Mouse (Mus musculus) heart, adult 9 months (tissue): Measurements from ENCODE around the gene Stk39.
"Not testable (repeated sequence)": the region's sequence is repeated elsewhere in the genome, so short reads cannot be mapped to it uniquely, and the experiment has no call there.

ENCODE experiments used
- DNase-seq, 2 experiments: peaks; one replicate each; pipeline ENCODE4 v3.0.0; 2022; ENCODE audit warnings: low spot score in 2 of 2

The Stk39 gene

DNA sequence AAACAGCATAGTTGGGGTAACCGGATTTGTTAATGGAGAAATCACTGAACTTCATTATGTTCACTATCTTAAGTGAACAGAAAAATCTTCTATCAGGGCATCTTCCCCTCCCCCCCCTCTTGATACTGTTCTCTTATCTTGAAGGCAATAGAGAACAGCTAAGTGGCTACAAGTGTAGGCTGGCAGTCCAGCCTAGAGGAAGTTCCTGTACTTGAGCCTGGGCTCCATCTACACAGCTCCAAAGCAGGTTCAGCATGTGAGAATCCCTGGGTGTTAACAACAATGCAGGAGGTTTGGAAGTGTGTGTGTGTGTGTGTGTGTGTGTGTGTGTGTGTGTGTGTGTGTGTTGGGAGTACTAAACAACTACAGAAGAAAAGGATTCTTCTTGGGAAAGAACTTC, 230.4 kb downstream of the Stk39 start:
- no peak for DNase-seq

DNA sequence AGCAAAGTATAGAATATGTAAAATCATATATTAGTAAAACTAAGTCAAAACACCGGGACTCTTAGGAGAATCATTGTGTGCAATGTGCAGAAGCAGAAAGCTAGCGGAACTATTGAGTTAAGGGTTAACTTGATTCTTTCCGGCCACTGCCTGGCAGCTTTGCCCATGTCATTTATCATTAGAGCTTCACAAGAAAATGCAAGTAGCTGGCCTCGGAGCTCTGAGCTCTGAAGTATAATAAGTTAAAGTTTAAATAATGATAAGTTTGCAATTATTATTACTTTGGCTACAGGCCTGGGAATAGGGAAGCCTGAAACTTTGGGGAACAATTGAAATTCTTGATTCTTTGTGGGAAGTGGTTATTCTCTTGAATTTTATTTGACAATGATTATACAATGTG, 232.7 kb downstream of the Stk39 start:
- not testable (repeated sequence) for DNase-seq

DNA sequence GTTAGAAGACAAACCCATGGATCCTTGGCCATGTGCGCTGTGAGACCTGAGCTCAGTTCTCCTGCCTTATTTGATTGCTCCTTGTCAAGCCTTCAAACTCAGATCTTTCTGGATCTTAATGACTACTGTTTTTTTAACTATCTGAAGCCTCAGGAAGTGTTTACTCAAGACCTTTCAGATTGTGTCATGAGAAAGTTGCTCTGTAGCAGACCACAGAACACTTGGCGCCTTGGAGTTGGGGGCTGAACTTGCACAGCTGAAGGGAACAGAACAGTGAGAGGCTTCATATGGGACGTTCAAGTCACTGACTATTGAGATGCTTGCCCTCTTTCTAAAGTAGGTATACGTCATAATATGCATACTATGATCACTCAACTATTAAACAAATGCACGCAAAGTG, 239.1 kb downstream of the Stk39 start:
- DNase-seq, result no peak

DNA sequence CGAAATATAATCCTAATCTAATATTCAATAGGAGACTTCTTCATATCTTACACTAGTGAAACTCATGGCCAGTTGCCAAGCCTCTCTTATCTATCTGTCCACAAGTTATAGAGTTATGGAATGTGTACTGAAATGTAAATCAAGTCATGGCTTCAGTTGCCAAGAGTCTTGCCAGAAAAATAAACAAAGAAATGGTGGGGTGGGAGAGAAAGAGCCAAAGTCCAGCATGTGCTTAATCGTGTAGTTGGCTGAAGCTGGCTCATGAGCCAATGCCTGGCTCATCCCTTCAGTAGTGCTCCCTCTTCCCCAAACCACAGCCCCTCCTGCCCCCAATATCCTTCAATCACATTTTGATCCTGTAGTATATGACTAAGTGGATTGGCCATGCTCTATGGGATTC, 242.2 kb downstream of the Stk39 start:
- DNase-seq, result no peak

DNA sequence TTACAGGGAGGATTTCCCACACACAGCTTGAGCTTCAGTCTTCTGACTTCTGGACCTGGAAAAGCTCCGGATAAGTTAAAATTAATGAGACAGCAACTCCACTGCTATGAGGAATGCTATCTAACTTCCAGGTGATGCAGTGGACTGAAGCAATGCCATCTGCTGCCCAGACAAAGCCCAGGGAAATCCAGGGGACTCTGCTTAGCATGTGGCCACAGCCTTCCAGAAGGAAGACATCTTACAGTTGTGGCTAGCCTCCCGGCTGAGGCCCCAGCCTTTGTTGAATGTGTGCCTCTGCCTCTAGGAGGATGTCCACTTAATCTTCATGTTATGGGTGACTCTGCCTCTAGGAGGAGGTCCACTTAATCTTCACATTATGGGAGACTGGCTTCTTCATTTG, 243.0 kb downstream of the Stk39 start:
- no peak for DNase-seq

DNA sequence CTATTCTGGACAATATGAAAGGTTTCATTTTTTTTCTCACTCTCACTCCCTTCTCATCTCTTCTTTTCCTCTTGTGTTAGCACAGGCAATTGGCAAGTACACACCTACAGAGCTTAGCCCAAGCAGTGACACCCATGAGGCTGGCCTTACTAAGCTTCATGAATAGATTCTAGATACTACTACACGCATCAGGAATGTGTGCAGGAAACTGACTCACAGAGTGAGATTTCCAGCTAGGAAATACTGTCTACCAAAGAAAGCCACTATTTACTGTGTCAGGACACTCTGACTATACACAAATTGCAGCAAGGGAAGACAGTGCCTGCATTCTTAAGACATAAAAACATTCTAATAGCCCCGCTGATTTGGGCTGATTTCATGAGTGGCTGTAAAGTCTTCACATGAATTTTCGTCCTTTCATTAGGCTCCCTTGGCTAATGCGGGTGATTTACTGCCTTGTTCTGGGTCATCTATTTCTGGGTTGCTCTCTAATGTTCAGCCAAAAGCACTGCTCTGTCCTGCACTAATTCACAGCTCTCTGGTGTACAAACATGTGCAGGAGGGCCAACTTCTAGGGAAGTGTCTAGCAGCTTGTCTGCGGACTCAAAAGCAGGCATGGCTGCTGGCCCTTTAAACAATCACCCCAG, 249.7 kb downstream of the Stk39 start:
- peak; percentile 40 to 47 for DNase-seq

DNA sequence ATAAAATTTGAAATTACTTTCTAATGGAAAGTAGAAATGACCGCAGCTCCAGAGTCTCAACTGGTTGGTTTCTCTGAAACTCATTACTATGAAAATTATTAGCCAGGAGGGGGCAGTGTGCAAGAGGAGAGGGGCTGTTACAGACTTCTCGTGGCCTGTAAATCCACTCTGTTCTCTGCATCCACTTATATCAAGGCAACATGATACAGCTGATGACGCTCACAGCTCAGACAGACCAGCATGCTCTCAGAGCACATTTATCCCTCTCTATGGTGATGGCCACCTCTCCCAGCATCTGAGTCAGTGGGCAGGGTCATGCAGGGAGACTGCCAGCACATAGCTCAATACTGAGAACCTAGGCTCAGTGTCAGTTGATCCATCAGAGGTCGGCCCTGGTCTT, 250.8 kb downstream of the Stk39 start:
- DNase-seq, result no peak

DNA sequence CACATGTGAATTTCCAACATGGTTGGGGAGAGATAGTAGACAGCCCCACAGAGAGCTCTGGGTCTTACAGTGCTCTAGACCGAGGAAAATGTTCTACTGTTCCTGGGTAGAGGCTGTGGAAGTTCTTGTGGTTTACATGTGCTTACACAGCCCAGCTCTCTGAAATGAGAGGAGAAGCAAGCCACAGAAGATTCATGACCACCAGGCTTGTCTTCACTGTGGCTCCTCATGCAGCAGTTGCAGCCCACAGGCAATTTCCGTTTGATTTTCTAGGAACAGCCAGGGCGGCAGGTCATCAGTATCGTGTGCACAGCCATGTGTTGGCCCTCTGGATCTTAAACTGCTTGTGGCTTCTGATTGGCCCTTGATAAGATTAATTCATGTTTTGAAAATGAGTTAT, 252.2 kb downstream of the Stk39 start:
- DNase-seq, result no peak

DNA sequence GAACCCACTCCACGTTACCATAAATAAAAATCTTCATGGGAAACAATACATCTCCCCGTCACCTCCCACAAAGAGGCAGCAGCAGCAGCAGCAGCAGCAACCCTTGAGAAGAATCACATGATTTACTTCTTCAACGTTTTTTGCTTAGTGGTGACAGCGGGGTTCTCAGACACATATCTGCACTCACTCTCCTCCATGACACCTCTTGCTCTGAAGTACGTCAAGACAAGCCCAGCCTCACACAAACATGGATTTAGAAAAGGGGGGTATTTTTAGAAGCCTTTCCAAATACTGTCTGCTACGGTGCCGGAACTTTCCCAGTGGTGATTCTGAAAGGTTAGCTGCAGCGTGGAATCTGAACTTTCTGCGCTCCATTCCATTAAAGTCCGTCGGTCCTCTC, 256.9 kb downstream of the Stk39 start:
- DNase-seq, result no peak

DNA sequence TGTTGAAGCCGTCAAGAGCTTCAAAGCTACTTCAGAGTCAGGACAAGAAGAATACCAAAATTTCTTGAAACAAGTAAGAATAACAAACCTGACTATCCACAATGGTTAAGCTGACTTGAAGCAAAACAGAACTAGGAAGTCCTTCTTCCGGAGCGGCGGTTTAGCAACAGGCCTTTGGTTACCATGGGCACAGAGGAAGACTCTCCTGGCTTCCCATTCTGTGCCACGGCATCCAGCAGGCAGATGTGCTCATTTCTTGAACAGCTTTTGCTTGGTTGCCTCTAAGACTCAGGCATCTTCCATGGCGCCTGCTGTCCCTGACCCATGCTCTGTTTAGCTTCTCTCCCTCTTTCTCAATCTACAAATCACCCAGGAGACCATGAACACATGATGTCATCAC, 257.7 kb downstream of the Stk39 start:
- no peak for DNase-seq

DNA sequence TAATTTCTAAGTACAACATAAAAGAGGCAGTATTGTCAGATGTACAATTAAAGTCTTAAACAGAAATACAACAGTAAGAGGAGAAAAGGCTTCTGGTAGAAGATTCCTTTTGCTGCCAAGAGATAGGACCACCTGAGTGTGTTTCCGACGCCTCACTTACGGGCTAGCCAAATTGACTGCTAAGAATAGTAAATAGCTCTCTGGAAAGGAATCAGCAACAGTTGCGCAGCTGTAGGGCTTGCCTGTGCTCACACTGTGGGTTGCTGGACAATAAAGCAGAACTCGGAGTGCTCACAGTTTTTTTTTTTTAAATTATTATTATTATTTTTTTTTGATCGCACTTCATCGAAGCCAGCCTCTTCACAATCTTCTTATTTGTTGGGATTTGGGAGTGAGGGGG, 260.6 kb downstream of the Stk39 start:
- peak; percentile 17 to 32 for DNase-seq

DNA sequence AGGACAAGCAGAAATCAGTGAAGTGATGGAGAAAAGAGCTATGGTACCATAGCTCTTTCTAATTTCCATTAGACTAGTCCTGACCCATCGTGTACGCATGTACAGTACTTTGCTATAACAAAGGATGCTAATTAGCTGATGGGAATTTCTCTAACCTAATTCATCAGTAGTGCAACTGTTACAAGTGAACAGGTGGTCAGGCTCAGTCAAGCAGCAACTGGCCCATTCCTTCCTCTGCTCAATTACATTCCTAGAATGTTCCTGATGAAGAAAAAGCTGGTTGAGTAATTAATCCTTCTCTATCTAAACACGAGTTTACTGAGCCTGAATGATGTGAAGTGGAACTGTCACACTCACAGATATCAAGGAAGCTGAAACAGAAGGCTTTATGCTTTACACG, 275.8 kb downstream of the Stk39 start:
- no peak for DNase-seq

DNA sequence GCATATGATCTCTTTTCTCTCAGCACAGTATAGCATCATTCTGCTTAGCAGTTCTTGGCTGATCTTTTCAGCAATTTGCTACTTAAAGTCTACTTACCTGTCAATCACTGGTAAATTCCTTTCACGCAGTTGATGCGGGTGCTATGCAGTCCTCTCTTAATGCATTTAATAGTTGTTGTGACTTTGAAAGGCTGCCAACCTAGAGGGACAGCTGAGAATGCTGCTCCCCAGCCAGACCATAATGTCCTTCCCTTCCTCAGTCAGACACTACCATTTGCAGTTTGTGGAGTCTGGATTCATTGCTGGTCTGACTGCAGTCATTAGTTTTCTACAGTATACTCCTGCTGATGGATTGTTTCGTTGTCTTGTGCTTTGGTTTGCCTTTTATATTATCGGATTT, 277.6 kb downstream of the Stk39 start:
- no peak for DNase-seq

DNA sequence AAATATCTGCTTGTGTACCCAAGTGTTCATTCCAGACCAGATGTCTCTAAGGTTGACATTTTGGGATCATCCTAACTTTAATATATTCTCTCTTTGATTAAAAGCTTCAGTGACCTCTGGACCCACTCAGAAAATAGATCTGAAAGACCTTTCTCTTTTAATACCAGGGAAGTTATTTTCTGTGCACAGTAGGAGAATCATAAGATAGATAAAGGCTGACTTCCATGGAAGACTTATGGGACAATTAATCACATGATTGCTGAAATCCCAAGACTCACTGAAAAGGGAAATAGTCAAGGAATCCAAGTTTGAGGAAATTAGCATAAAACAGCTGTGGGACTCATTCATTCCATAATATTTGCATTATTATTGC, 278.6 kb downstream of the Stk39 start:
- no peak for DNase-seq

DNA sequence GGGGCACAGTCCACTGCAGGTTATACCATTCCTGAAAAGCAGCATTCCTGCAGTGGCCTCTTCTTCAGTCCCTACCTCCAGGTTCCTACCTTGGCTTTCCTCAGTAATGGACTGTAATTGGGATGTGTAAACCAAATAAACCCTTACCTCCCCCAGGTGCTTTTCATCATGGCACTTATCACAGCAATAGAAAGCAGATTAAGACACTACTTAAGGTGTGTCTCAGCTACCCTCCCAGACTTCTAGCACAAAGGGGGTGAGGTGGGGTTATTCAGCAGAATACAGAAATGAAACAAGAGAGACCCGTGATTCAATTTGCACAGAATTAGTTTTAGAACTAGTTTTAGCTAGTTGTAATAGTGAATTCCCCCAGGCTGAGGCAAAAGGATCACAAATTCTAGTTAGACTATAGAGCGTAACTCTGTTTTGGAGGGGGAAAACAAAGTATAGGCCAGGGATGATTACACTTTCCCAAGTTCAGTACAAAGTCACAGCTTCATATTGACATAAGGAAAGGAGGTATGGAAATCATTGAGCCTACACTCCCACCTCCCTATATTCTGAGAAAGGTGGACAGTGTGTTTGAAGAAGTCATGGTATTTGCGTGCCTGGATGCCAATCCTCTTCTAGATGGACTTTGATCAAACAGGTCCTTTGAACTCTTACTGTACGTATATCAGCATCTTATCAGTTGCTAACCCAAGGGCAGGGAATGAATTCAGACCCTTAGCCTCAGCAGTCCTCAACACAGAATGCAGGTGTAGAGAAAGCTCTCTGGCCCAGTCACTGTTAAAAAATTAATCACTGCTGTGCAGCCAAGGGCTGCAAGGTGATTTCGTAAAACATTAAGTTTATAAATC, 279.2 kb downstream of the Stk39 start:
- no peak for DNase-seq

DNA sequence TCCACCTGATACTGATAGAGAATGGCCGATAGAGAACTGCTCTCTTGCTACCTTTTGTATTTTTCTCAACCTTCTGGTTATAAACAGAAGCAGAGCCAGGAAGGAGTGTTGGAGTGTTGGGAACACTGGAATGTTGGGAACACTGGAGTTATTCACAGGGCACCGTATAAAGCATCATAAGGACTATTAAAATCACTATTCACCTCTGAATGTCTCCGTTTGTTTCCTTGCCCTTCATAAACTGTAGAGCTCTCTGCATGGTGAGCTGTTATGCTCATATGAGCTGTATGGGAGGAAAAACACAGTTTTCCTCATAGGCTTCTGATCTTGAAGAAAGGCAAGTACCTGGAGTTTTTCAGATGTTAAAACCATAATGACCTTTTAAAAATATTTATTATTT, 295.6 kb downstream of the Stk39 start:
- no peak for DNase-seq

DNA sequence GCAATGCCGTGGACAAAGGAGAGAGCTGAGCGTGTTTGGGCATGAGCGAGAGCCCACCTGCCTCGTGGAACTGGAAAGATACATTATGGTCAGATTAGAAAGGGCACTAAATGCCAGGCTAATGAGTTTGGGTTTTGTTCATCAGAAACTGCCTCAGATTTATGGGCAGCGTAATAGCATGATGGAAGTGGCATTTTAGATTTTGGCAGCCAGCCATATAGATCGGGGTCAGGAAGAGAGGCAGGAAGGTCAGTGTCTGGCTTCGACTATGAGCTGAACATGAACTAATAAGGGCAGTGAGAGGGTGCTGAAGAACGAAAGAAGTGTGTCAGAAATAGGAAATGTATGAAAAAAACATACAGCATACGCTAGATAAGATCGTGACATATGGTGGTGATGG, 300.8 kb downstream of the Stk39 start:
- no peak for DNase-seq

DNA sequence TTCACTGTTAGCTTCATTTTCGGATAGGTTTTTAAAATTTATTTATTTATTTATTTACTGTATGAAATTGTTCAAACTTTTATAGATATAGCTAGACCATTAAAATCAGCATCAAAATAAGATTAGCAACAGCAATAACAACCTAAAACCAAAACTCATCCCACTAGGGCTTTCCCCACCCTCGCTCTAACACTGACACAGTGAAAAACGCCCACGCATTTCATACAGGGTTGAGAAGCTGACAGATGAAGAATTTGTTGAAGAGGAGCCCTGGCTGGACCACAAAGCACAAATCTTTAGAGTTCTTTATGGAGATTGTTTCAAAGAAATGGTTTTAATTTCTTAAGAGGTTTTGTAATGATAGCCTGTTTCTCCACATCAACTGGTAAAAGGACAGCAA, 310.1 kb downstream of the Stk39 start:
- DNase-seq, result no peak

DNA sequence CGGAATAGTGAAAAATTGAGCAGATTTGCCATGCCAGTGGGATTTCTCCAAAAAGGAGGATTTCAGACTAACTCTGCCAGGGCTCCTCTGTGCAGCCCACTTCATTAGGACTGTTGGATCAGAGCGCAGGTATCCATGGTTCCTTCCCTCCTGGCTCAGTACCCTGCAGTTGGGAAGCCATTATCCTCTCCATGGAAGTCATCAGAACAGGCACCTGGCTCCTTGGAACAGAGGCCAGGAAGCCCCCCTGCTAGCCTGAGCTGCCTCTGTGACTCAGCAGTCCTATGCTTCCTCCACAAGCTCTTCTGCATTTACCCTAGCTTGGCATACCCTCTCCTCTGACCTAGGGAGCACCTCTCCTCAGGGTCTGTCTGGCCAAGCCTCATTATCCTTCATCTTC, 311.5 kb downstream of the Stk39 start:
- no peak for DNase-seq
